Mouse (Mus musculus) olfactory bulb, adult 2 months (tissue): ENCODE measurements around the gene Cox16.

ENCODE experiments used
- CTCF ChIP-seq: fragments of 200-500 bp; IDR thresholded peaks from 2 replicates; pipeline ENCODE4 v1.5.1; 2012; ENCODE audit warnings: low read depth, mild to moderate bottlenecking, low read length, moderate library complexity; ENCODE audit not compliant: insufficient read depth
- POLR2A ChIP-seq: fragments of 200-500 bp; IDR thresholded peaks from 2 replicates; pipeline ENCODE4 v1.6.1; 2012; ENCODE audit warnings: mild to moderate bottlenecking, low read depth, low read length, moderate library complexity; ENCODE audit not compliant: insufficient read depth

DNA sequence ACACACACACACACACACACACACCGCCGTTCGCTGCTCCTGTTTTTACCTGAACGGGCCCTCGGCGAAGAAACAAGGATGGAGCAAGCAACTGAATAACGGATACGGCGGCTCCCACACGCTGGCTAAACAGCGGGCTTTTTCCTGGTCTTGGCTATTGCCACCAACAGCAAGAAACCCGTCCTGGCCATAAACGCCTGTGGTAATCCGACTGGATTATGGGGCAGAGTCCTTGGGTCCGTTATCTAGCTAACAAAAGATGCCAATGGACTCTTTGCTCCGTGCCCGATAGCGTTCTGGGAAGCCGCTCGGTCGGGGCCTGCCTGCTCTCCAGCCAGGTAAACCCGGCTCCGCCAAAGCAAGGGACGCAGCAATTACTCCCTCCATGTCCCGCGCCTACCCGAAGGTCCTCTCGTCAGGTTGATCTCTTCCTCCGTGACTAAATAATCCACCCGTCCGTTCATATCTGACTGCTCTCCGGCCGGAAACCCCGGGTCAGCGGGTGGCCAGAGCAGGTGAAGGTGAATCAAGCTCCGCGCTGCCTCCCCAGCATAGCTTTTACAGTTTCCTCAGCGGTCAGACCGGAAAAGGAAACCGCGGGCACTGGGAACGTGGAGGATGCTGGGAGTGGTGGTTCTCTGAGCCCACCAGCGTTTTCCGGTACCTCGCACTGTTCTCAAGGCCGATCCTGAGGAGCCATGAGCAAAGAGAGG, 47.5 kb upstream of the Cox16 start, which contains the start of the genes Gm20498 and Synj2bp:
- peak; percentile 56 for TF ChIP-seq POLR2A
- no peak for TF ChIP-seq CTCF
